Mouse (Mus musculus): Measurements from ENCODE around the gene Tlr2. TPM values are rescaled to one million over a fixed set of nuclear protein-coding genes. Genes with fewer than 3 reads are reported as not detected.
A peak's percentile ranks its signal among the peaks of the same experiment; 100 is the strongest.

Gene Tlr2
- polyA plus RNA-seq, 1 experiment from 2014 or later = 2.7 TPM

- WGBS (ENCODE audit: insufficient replicate concordance) = 79% methylated on average over 9 of the region's 9 CpGs
- H3K9ac ChIP-seq = no peak overlapping the region
Observed at GRCm38 (mm10) chr3:83827684-83828083, 13.9 kb downstream of the Tlr2 start.

GRCm38 (mm10) chr3:83823774-83824173 lies 17.8 kb downstream of the Tlr2 start:
- H3K9ac ChIP-seq = no peak overlapping the region
- no peak for ATAC-seq (ENCODE audit: low read depth)

More at GRCm38 (mm10) chr3:83827684-83828083, 13.9 kb downstream of the Tlr2 start:
- DNase-seq = no peak
- no peaks in the 10 kb centered on the region for H3K36me3 ChIP-seq
- no peak overlapping the region for H3K4me3 ChIP-seq (replicated peaks)
- H3K27me3 ChIP-seq = no peaks in the 10 kb centered on the region
- H3K4me1 ChIP-seq (replicated peaks) = no peaks in the 10 kb centered on the region
- H3K27ac ChIP-seq = no peak overlapping the region
- H3K4me2 ChIP-seq = no peak overlapping the region
- ATAC-seq (ENCODE audit: low read depth) = no peak
- no peaks in the 10 kb centered on the region for H3K9me3 ChIP-seq (replicated peaks)

DNA sequence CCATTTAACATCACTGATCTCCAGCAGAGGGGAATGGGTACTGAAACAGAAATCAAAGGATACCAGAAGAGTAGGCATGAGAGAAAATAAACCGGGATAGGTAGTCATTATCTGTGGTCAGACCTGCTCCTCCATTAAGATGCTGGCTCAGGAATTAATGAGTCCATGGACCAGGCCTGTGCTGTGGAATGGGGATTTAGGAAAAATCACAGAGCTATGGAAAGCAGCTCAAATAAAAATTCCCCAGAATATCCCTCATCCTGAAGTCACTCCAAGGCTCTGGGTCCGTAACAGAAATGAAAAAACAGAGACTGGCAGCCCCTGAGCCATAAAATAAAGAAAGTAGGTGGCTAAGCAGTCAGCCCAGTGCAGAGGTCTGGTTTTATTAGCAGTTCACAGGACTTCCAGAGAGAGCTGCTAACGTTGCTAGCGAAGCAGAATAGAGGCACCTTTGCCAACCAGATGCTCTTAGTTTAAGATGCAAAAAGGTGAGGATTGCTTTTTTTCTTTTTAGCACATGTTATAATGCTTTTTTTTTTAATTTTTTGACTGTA lies 25.1 kb downstream of the Tlr2 start:
- Histone ChIP-seq H3K4me2 (no peak overlapping the region), H3K4me1 (replicated peaks) (no peaks in the 10 kb centered on the region), H3K27me3 (no peaks in the 10 kb centered on the region), H3K9ac (no peak overlapping the region), H3K9me3 (replicated peaks) (no peaks in the 10 kb centered on the region), H3K27ac (no peak overlapping the region), H3K4me3 (replicated peaks) (no peak overlapping the region), H3K36me3 (no peaks in the 10 kb centered on the region)
- ATAC-seq (ENCODE audit: low read depth) (no peak), DNase-seq (no peak)
- WGBS (ENCODE audit: insufficient replicate concordance) = 72% methylated on average over 4 of the region's 4 CpGs

More at GRCm38 (mm10) chr3:83823774-83824173, 17.8 kb downstream of the Tlr2 start:
- no peak for DNase-seq
- no peak overlapping the region for H3K4me2 ChIP-seq
- H3K4me1 ChIP-seq (replicated peaks) = no peaks in the 10 kb centered on the region
- H3K9me3 ChIP-seq (replicated peaks) = no peaks in the 10 kb centered on the region
- no peaks in the 10 kb centered on the region for H3K27me3 ChIP-seq
- H3K27ac ChIP-seq = no peak overlapping the region
- H3K36me3 ChIP-seq = no peaks in the 10 kb centered on the region
- no peak overlapping the region for H3K4me3 ChIP-seq (replicated peaks)
- WGBS (ENCODE audit: insufficient replicate concordance) = 58% methylated on average over 4 of the region's 4 CpGs

DNA sequence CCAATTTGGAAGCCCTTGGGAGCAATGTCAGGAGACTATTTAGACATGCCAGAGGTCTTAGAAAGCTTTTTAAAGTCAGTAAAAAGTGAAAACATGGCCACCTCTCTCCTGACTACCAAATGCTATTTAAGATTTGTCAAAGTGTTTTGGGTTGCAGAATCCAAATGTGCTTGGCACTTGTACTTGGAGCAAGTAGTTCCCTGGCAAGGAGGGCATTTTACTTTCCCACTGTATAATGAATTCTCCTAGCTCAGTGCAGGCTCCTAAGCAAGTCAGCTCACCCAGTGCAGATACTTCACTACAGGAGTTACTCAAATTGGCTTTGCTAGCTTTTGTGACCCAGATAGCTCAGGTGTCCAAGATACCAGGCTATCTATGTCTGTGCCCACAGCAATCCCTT lies 28.7 kb downstream of the Tlr2 start:
- Histone ChIP-seq H3K27ac (no peak overlapping the region), H3K4me1 (replicated peaks) (no peaks in the 10 kb centered on the region), H3K9me3 (replicated peaks) (no peaks in the 10 kb centered on the region), H3K27me3 (no peaks in the 10 kb centered on the region), H3K9ac (no peak overlapping the region), H3K36me3 (no peaks in the 10 kb centered on the region), H3K4me3 (replicated peaks) (no peak overlapping the region), H3K4me2 (no peak overlapping the region)
- ATAC-seq (ENCODE audit: low read depth) (no peak), DNase-seq (no peak)

- H3K4me2 ChIP-seq = no peak overlapping the region
- H3K9me3 ChIP-seq (replicated peaks) = no peaks in the 10 kb centered on the region
- no peak overlapping the region for H3K9ac ChIP-seq
- no peak overlapping the region for H3K4me3 ChIP-seq (replicated peaks)
- no peak overlapping the region for H3K27ac ChIP-seq
- DNase-seq (no peak), ATAC-seq (ENCODE audit: low read depth) (no peak)
- H3K36me3 ChIP-seq = no peaks in the 10 kb centered on the region
- WGBS (ENCODE audit: insufficient replicate concordance) = 53% methylated on average over 7 of the region's 7 CpGs
- H3K27me3 ChIP-seq = no peaks in the 10 kb centered on the region
- H3K4me1 ChIP-seq (replicated peaks) = no peaks in the 10 kb centered on the region
Observed at GRCm38 (mm10) chr3:83811987-83812386, 29.6 kb downstream of the Tlr2 start.

- DNase-seq = no peak
- H3K9me3 ChIP-seq (replicated peaks) = no peaks in the 10 kb centered on the region
- H3K4me3 ChIP-seq (replicated peaks) = no peak overlapping the region
- 71% methylated on average over 12 of the region's 12 CpGs for WGBS (ENCODE audit: insufficient replicate concordance)
- no peak overlapping the region for H3K4me2 ChIP-seq
- no peaks in the 10 kb centered on the region for H3K36me3 ChIP-seq
- no peak overlapping the region for H3K9ac ChIP-seq
- no peak overlapping the region for H3K27ac ChIP-seq
- no peaks in the 10 kb centered on the region for H3K27me3 ChIP-seq
- ATAC-seq (ENCODE audit: low read depth) = no peak
- no peaks in the 10 kb centered on the region for H3K4me1 ChIP-seq (replicated peaks)
Observed at GRCm38 (mm10) chr3:83808483-83808882, 33.1 kb downstream of the Tlr2 start.

DNA sequence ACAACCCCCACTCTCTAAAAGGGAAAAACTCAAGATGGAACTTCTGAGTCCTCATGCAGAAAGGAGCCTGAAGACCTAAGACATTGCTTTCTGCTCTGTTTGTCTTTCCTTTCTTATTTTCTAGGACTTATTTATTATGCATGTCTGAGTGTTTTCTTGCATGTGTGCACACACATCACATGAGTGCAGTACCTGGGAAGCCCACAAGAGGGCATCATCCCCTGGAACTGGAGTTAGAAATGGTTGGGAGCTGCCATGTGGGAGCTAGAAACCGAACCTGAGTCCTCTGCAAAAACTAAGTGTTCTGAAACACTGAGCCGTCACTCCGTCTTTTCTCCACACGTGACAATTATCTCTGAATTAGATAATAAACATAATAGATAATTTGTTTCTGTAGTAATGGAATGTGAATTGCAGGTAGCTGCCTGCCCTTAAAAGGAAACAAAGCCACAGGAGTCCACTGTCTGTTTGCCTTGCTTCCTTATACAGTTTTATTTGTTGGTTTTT lies 39.9 kb downstream of the Tlr2 start:
- DNase-seq (no peak), ATAC-seq (ENCODE audit: low read depth) (no peak)
- Histone ChIP-seq H3K36me3 (no peaks in the 10 kb centered on the region), H3K4me1 (replicated peaks) (no peaks in the 10 kb centered on the region), H3K9ac (no peak overlapping the region), H3K4me2 (no peak overlapping the region), H3K27me3 (no peaks in the 10 kb centered on the region), H3K9me3 (replicated peaks) (no peaks in the 10 kb centered on the region), H3K27ac (no peak overlapping the region), H3K4me3 (replicated peaks) (no peak overlapping the region)
- WGBS (ENCODE audit: insufficient replicate concordance) = 84% methylated on average over 4 of the region's 4 CpGs

GRCm38 (mm10) chr3:83799486-83799885 lies 42.1 kb downstream of the Tlr2 start:
- no peaks in the 10 kb centered on the region for H3K9me3 ChIP-seq (replicated peaks)
- H3K27me3 ChIP-seq = no peaks in the 10 kb centered on the region
- H3K36me3 ChIP-seq = no peaks in the 10 kb centered on the region
- no peak overlapping the region for H3K4me2 ChIP-seq
- DNase-seq (no peak), ATAC-seq (ENCODE audit: low read depth) (no peak)
- no peak overlapping the region for H3K27ac ChIP-seq
- H3K4me3 ChIP-seq (replicated peaks) = no peak overlapping the region
- H3K9ac ChIP-seq = no peak overlapping the region
- H3K4me1 ChIP-seq (replicated peaks) = no peaks in the 10 kb centered on the region
- WGBS (ENCODE audit: insufficient replicate concordance) = 65% methylated on average over 7 of the region's 7 CpGs

DNA sequence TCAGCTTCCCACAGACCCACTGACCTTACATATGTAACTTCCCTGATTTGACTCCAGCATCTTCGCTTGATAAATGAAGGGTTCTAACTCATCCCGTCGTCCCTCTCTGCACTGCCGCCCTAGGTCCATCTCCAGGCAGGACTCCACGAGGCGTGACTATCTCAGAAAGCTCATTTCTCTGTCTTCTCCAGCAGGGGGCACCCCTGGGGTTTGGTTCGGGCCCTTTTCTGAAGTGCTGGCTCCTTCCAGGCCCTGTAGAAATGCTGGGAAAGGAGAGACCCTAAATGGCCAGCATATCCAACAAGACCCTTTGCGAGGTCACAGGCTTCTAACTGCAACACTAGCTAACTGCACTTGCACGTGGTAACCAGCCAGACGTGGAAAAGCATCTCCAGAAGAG lies 43.7 kb downstream of the Tlr2 start:
- DNase-seq = peak; percentile 13
- Histone ChIP-seq H3K9ac (no peak overlapping the region), H3K27ac (no peak overlapping the region), H3K36me3 (no peaks in the 10 kb centered on the region), H3K27me3 (no peaks in the 10 kb centered on the region), H3K4me3 (replicated peaks) (no peak overlapping the region), H3K4me2 (no peak overlapping the region), H3K4me1 (replicated peaks) (no peaks in the 10 kb centered on the region), H3K9me3 (replicated peaks) (no peaks in the 10 kb centered on the region)
- ATAC-seq (ENCODE audit: low read depth) = no peak
- WGBS (ENCODE audit: insufficient replicate concordance) = 5% methylated on average over 10 of the region's 10 CpGs

DNA sequence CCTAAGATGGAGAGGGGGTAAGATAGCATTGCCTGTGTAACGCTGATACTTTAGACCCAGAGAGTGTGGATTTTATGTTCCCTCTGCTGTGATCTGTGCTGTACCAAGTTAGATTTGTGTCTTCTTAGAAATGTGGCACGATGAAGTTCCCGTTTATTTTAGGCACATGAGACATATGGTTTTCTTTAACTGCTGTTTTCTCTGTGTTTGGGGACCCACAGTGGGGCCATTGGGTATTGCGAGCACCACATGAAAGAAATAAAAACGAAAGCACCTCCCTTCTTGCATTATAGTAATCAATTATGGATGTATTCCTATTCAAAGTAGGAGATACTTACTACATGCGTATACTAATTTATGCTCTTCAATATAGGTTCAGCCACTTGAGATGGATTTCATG lies 44.5 kb downstream of the Tlr2 start:
- H3K9me3 ChIP-seq (replicated peaks) = no peaks in the 10 kb centered on the region
- 0 out of 2 replicates have a peak, but pooled peaks cover 3% of the 10 kb centered on the region for H3K27me3 ChIP-seq
- DNase-seq = no peak
- H3K36me3 ChIP-seq = no peaks in the 10 kb centered on the region
- H3K27ac ChIP-seq = no peak overlapping the region
- H3K4me3 ChIP-seq (replicated peaks) = no peak overlapping the region
- H3K4me1 ChIP-seq (replicated peaks) = no peaks in the 10 kb centered on the region
- 57% methylated on average over 6 of the region's 6 CpGs for WGBS (ENCODE audit: insufficient replicate concordance)
- ATAC-seq (ENCODE audit: low read depth) = no peak
- no peak overlapping the region for H3K4me2 ChIP-seq
- H3K9ac ChIP-seq = no peak overlapping the region

DNA sequence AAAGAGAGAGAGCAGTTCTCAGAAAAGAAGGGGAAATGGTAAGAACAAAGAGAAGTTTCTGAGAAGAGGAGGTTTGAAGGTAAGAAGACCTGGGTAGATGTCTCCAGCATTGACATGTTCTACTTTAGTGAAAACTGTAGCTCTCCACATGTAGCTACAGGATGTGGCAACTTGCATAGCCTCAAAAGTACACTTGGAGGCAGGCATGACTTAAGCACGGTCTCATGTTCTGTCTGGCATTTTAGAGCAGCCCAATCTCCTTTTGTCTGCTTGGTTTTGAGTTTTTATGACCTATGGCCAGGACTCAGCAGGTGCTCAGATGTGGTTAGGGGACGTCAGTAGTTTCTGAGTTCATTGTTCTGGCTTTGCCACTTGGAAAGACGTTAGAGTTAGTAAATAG lies 50.1 kb downstream of the Tlr2 start:
- no peak overlapping the region for H3K9ac ChIP-seq
- DNase-seq (no peak), ATAC-seq (ENCODE audit: low read depth) (no peak)
- H3K36me3 ChIP-seq = no peaks in the 10 kb centered on the region
- H3K4me1 ChIP-seq (replicated peaks) = peaks cover 10% of the 10 kb centered on the region
- H3K27ac ChIP-seq = no peak overlapping the region
- 52% methylated on average over 3 of the region's 3 CpGs for WGBS (ENCODE audit: insufficient replicate concordance)
- no peak overlapping the region for H3K4me3 ChIP-seq (replicated peaks)
- H3K9me3 ChIP-seq (replicated peaks) = no peaks in the 10 kb centered on the region
- H3K27me3 ChIP-seq = peaks cover 39% of the 10 kb centered on the region
- H3K4me2 ChIP-seq = no peak overlapping the region

DNA sequence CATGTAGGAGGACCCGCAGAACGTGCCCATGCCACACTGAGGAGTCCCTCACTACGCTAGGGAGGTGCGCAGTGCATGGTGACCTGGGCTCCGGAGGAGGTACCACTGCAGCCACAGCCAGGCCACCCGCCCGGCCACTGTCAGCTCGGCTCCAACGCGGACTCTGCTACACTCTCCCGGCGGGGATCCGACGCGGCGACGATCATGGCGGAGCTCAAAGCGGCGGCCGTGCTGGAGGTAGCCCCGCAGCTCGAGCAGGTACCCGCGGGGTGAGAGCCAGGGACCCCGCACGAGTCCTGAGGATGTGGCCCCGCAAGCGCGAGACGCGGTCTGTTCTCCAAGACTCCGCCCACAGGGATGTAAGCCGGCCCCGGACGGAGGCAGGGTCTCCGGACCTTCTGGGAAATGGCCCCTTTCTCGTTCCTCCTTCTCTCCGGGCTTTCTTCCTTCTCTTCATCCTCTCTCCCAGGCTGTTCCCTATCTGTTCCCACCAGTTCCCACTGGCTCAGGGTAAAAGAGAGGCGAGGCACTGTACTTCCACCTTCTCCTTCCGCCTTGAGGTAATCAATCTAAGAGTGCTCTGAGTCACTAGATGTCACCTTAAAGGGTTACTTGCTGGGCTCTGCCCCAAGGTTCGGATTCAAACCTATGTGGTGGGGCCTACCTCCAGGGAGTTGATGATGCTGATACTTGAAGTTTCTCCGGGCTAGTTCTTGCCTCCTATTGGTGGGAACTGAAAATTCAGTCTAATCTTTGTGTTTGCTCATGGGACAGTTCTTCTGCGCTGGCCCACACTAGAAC lies 51.7 kb downstream of the Tlr2 start:
- DNase-seq (no peak), ATAC-seq (ENCODE audit: low read depth) (no peak)
- Histone ChIP-seq H3K36me3 (no peaks in the 10 kb centered on the region), H3K9ac (no peak overlapping the region; the same call in 1 of the 2 replicates), H3K4me2 (peak overlapping the region; percentile 70), H3K27ac (no peak overlapping the region), H3K4me1 (replicated peaks) (peaks cover 10% of the 10 kb centered on the region), H3K4me3 (replicated peaks) (peak overlapping the region; percentile 54), H3K27me3 (peaks cover 39% of the 10 kb centered on the region), H3K9me3 (replicated peaks) (no peaks in the 10 kb centered on the region)
- 2% methylated on average over 44 of the region's 44 CpGs for WGBS (ENCODE audit: insufficient replicate concordance)
